Mouse (Mus musculus): ENCODE measurements around the gene Dusp8. TPM values are rescaled to one million over a fixed set of nuclear protein-coding genes. Genes with fewer than 3 reads are reported as not detected.

Dusp8 gene
- polyA plus RNA-seq, 1 experiment from 2014 or later: 5.5 TPM

DNA sequence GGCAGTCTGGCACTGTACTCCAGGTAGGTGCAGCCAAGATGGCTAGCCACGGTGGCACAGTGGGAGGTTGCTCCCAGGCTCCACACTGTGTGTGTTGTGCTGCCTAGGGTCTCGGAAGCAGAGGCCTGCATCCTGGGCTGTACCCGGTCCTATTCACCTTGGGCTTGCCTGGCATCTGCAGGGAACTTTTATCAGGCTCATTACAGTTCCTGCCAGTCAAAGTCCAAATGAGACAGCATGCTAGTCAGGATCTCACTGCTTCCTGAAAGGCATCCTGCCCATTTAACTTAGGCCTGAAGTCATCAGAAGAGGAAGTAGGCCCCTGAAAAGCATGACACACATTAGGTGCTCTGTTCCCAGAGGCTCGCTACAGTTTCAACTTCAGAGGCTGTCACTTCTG lies 27.2 kb downstream of the Dusp8 start:
- Histone ChIP-seq H3K27ac (no peak overlapping the region), H3K4me3 (no peak overlapping the region), H3K4me1 (no peaks in the 10 kb centered on the region), H3K9ac (no peak overlapping the region), H3K36me3 (no peaks in the 10 kb centered on the region), H3K27me3 (peaks cover 32% of the 10 kb centered on the region), H3K9me3 (no peaks in the 10 kb centered on the region), H3K4me2 (no peak overlapping the region)
- WGBS: 61% methylated on average over 4 of the region's 4 CpGs
- ATAC-seq (ENCODE audit: insufficient number of reproducible peaks, low FRiP score, low TSS enrichment, low read depth): 0 out of 2 replicates have a peak, but pooled peaks have one; percentile 61

DNA sequence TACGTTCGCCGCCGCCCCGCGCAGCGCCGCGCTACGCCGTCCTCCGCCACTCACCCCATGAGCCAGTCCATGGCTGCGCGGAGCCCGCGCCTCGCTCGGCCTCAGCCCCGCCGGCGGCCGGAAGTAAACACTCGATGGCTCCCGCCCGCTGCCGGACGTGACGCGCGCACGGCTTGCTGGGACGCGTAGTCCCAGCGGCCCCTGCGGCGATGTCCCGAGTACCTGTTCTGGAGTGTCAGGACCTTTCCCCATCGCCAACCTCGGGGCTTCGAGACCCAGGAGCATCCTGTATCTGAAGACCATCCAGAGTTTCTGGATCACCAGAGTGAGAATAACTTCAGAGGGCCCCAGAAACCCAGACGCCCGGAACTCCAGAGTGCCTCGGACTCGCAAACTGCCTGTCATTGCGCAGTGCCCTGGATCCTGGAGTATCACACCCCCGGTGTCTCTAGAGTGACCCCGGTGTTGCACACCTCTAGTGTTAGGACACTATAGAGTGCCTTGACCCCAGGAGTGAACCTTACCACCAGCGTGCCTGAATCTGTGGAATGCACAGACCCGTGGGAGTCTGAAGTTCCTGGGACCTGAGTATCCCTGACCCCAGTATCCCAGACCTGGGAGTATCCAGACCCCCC lies 34.6 kb downstream of the Dusp8 start, which contains the start of gene Mob2:
Gene Mob2 (minus strand): TSS at position 135 of the 635 bp plus-strand sequence.
- Histone ChIP-seq H3K27ac (peak within 1 kb of the TSS; percentile 79), H3K9ac (peak within 1 kb of the TSS; percentile 93), H3K4me2 (peak within 1 kb of the TSS; percentile 86), H3K9me3 (no peaks in the 10 kb centered on the region), H3K36me3 (no peaks in the 10 kb centered on the region), H3K4me1 (peaks cover 30% of the 10 kb centered on the region), H3K4me3 (peak within 1 kb of the TSS; percentile 99), H3K27me3 (no peaks in the 10 kb centered on the region)
- peak; percentile 84 for ATAC-seq (ENCODE audit: insufficient number of reproducible peaks, low FRiP score, low TSS enrichment, low read depth)
- WGBS: 0% methylated on average over 48 of the region's 49 CpGs

DNA sequence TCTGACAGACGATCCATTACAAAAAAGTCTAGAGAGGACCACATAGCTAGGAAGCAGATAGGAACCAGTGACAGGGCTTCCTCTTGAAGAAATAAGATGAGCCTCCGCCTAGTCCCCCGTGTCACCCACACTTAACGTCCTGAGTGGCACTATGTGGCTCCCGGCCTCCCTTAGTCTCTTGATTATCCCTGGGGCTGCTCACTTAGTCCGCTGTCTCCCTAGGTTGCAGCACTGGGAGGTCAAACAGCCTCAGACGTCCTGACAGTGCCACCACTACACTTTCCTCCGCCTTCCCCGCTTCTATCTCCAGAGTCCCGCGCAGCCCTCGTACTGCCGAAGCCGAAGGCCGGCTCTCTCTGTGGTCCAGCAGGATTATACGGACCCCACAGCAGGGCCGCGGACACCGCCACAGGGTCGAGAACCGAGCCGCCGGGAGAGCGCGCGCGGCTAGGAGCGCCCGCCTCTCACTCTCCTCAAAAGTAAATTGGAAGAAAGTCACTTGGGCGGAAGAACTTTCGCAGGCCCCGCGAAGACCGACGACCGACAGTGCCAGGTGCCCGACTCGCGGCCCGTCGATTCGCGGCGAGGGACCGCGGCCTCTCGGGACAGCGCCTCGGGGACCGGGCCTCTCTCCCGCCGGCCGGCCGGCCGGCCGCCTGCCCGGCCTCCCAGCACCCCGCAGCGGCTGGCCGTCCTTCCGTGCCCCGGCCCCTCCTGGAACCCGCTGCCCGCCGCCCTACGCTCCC lies 35.3 kb downstream of the Dusp8 start:
- no peaks in the 10 kb centered on the region for H3K9me3 ChIP-seq
- 0 out of 2 replicates have a peak, but pooled peaks have one; percentile 26 for ATAC-seq (ENCODE audit: insufficient number of reproducible peaks, low FRiP score, low TSS enrichment, low read depth)
- H3K9ac ChIP-seq: peak overlapping the region; percentile 93
- peak overlapping the region; percentile 86 for H3K4me2 ChIP-seq
- no peaks in the 10 kb centered on the region for H3K27me3 ChIP-seq
- H3K4me1 ChIP-seq: peaks cover 30% of the 10 kb centered on the region
- H3K27ac ChIP-seq: peak overlapping the region; percentile 79
- no peaks in the 10 kb centered on the region for H3K36me3 ChIP-seq
- 2% methylated on average over 44 of the region's 66 CpGs for WGBS
- H3K4me3 ChIP-seq: peak overlapping the region; percentile 99

DNA sequence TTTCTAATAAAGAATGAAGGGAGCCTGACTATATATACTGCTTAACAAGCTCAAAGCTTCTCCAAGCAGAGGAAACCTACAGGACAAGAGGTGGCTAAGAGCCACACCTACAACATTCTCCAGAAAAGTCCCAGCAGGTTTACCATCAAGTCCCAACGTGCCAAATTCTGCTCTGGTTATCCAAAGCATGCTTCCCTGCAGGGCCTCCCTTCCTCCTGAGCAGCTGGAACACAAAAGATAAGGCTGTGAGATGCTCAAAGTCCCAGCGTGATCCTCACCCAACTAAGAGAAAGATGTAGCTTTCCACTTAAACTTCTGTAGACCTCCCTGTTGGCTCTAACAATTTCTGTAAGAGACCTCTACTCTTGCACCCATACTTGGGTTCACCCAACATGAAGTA lies 36.6 kb downstream of the Dusp8 start:
- H3K9ac ChIP-seq: no peak overlapping the region
- no peak overlapping the region for H3K4me2 ChIP-seq
- no peak for ATAC-seq (ENCODE audit: insufficient number of reproducible peaks, low FRiP score, low TSS enrichment, low read depth)
- H3K4me1 ChIP-seq: peaks cover 30% of the 10 kb centered on the region
- H3K36me3 ChIP-seq: peaks cover 9% of the 10 kb centered on the region; the same call in 1 of the 2 replicates
- H3K27me3 ChIP-seq: no peaks in the 10 kb centered on the region
- H3K27ac ChIP-seq: no peak overlapping the region
- no peaks in the 10 kb centered on the region for H3K9me3 ChIP-seq
- 55% methylated on average over 2 of the region's 2 CpGs for WGBS
- H3K4me3 ChIP-seq: no peak overlapping the region

DNA sequence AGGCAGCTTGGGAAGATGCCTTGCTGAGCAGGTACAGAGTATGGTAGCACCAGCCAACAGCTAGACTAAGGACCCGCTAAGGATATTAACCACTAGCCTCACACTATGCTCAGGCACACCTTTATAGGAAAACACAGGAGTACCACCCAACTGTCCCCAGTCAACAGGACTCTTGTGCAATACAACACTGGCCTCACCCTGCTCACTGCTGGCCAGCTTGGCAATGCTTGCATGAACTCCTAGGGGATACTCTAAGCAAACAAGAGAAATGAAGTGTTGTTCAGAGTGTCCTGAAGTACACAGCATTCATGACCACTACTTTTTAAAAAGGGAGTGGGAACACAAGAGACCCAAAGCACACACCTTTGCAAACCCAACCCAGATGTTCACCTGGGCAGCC lies 38.5 kb downstream of the Dusp8 start:
- Histone ChIP-seq H3K4me2 (no peak overlapping the region), H3K9me3 (no peaks in the 10 kb centered on the region), H3K4me3 (no peak overlapping the region), H3K27ac (no peak overlapping the region), H3K27me3 (no peaks in the 10 kb centered on the region), H3K36me3 (peaks cover 13% of the 10 kb centered on the region; the same call in 1 of the 2 replicates), H3K9ac (no peak overlapping the region), H3K4me1 (peaks cover 30% of the 10 kb centered on the region)
- ATAC-seq (ENCODE audit: insufficient number of reproducible peaks, low FRiP score, low TSS enrichment, low read depth): no peak
- WGBS: 89% methylated on average over 1 of the region's 1 CpGs

DNA sequence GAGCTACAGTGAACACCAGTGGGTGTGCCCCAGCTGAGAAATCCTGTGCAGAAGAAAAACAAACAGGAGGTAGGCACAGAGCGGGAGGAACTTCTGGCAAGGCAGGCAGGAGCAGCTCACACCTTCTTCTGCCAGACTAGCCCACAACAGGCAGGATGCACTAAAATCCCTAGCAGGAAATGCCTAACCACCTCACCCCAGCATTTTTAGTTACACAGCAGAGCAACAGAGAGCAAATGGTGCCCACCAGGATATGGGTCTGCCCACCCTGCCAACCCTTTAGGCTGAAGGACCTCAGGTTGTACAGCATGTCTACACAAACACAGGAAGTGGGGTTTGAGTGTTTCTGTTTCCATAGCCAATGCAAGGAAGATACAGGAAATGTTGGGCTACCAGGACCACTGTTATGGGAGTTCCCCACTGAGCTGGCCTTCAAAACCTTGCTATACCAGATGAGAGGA lies 39.0 kb downstream of the Dusp8 start:
- Histone ChIP-seq H3K4me3 (no peak overlapping the region), H3K27me3 (no peaks in the 10 kb centered on the region), H3K4me2 (no peak overlapping the region), H3K36me3 (peaks cover 13% of the 10 kb centered on the region; the same call in 1 of the 2 replicates), H3K9me3 (no peaks in the 10 kb centered on the region), H3K4me1 (peaks cover 29% of the 10 kb centered on the region), H3K9ac (no peak overlapping the region), H3K27ac (no peak overlapping the region)
- ATAC-seq (ENCODE audit: insufficient number of reproducible peaks, low FRiP score, low TSS enrichment, low read depth): no peak
- 65% methylated on average over 1 of the region's 1 CpGs for WGBS

DNA sequence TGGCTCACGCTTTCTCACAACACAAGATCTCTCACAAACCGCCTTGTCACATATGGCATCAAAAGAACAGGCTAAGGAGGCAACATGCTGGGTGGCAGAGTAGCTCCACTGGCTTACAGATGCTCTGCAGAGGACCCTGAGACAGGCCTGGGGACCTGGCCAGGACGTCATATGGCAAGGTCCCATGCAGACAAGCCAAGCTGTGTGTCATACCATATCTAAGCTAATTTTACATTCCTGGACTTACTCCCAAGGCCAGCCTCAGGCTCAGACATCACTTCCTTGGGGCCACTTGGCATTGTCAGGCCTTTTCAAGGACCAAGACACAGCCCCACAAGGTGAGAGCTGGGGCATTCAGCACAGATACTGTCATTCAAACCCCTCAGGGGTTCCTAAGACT lies 40.2 kb downstream of the Dusp8 start:
- H3K36me3 ChIP-seq: peaks cover 13% of the 10 kb centered on the region; the same call in 1 of the 2 replicates
- ATAC-seq (ENCODE audit: insufficient number of reproducible peaks, low FRiP score, low TSS enrichment, low read depth): no peak
- H3K4me3 ChIP-seq: no peak overlapping the region
- no peak overlapping the region; the same call in 1 of the 2 replicates for H3K27ac ChIP-seq
- no peaks in the 10 kb centered on the region for H3K27me3 ChIP-seq
- H3K4me1 ChIP-seq: peaks cover 24% of the 10 kb centered on the region
- no peak overlapping the region for H3K4me2 ChIP-seq
- H3K9ac ChIP-seq: no peak overlapping the region
- H3K9me3 ChIP-seq: no peaks in the 10 kb centered on the region
- 90% methylated on average over 3 of the region's 3 CpGs for WGBS

DNA sequence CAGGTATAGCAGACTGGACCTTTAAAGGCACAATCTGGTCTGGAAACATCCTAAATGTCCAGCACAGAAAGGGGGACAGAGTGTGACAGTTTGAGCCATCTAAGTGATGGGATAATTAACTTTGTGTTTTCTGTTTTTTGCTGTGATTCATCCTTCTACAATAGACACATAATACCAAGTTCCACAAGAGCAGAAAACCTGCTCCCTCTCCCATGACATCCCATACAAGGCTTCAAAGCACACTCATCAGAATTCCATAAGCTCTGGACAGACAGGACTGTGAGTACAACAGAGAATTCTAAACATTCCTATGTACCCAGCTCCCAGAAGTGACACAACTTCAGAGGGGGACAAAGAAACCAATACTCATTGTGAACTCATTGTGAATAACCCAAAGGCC lies 45.1 kb downstream of the Dusp8 start:
- H3K4me2 ChIP-seq: no peak overlapping the region
- no peak for ATAC-seq (ENCODE audit: insufficient number of reproducible peaks, low FRiP score, low TSS enrichment, low read depth)
- no peaks in the 10 kb centered on the region for H3K27me3 ChIP-seq
- H3K27ac ChIP-seq: no peak overlapping the region
- H3K9ac ChIP-seq: no peak overlapping the region
- H3K9me3 ChIP-seq: no peaks in the 10 kb centered on the region
- H3K4me3 ChIP-seq: no peak overlapping the region
- H3K4me1 ChIP-seq: no peaks in the 10 kb centered on the region
- peaks cover 13% of the 10 kb centered on the region; the same call in 1 of the 2 replicates for H3K36me3 ChIP-seq

DNA sequence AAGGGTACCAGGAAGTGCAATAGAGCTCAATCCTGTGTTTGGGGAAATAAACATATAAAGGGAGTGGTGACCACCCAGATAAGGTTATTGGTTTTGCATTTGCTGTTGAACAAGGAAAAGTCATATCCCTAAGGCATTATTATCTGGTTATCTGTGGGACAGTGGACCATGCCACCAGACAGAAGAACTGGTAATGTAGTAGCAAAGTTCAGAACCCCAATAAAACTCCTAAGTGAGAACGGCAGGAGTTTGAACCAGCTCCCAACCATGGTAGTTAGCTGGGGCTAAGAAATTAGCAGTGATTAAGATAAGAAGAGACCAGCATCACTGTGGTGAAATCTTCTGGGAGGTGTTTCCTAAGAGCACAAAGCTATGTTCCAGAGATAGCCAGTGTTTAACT lies 49.7 kb downstream of the Dusp8 start:
- Histone ChIP-seq H3K4me3 (no peak overlapping the region), H3K36me3 (no peaks in the 10 kb centered on the region), H3K4me2 (no peak overlapping the region), H3K9me3 (no peaks in the 10 kb centered on the region), H3K27me3 (no peaks in the 10 kb centered on the region), H3K27ac (no peak overlapping the region), H3K4me1 (no peaks in the 10 kb centered on the region), H3K9ac (no peak overlapping the region)
- no peak for ATAC-seq (ENCODE audit: insufficient number of reproducible peaks, low FRiP score, low TSS enrichment, low read depth)
- WGBS: 30% methylated on average over 1 of the region's 1 CpGs

DNA sequence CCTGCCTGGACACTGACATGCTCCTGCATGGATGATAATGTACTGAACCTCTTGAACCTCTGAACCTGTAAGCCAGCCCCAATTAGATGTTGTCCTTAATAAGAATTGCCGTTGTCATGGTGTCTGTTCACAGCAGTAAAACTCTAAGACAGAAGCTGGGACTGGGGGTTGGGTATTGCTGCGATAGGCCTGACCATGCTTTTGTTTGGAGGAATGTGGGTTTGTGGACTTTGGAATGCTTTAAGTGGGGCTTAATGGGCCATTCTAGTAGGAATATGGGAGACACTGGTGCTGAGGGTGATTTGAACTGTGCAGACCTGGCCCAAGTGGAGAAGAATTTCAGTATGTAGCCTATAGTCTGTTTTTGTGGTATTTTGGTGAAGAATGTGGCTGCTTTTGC lies 50.3 kb downstream of the Dusp8 start:
- H3K4me2 ChIP-seq: no peak overlapping the region
- no peak overlapping the region for H3K27ac ChIP-seq
- no peak overlapping the region for H3K9ac ChIP-seq
- WGBS: 38% methylated on average over 2 of the region's 2 CpGs
- no peaks in the 10 kb centered on the region for H3K4me1 ChIP-seq
- no peak for ATAC-seq (ENCODE audit: insufficient number of reproducible peaks, low FRiP score, low TSS enrichment, low read depth)
- H3K36me3 ChIP-seq: no peaks in the 10 kb centered on the region
- H3K9me3 ChIP-seq: no peaks in the 10 kb centered on the region
- H3K4me3 ChIP-seq: no peak overlapping the region
- no peaks in the 10 kb centered on the region for H3K27me3 ChIP-seq

DNA sequence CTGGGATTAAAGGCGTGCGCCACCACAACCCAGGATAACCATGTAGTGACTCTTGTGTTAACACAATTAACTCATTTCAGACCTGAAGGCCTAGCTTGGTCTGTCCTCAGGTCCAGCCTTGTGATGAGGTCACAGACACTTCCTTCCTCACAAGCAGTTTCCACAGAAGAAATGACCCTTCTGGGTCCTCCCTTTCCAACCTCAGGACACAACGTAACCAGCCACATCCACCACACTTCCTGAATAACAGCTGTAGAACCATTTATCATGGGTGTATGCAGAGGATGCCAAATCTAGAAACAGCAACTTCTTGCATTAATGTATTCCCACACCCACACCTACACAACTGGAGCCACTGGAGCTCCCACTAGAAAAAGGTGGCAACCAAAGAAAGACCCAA lies 54.9 kb downstream of the Dusp8 start:
- 84% methylated on average over 3 of the region's 3 CpGs for WGBS
- H3K27ac ChIP-seq: no peak overlapping the region
- H3K4me1 ChIP-seq: peaks cover 2% of the 10 kb centered on the region; the same call in 1 of the 2 replicates
- ATAC-seq (ENCODE audit: insufficient number of reproducible peaks, low FRiP score, low TSS enrichment, low read depth): no peak
- H3K9me3 ChIP-seq: no peaks in the 10 kb centered on the region
- H3K27me3 ChIP-seq: no peaks in the 10 kb centered on the region
- H3K36me3 ChIP-seq: no peaks in the 10 kb centered on the region
- no peak overlapping the region for H3K9ac ChIP-seq
- H3K4me3 ChIP-seq: no peak overlapping the region
- H3K4me2 ChIP-seq: no peak overlapping the region

DNA sequence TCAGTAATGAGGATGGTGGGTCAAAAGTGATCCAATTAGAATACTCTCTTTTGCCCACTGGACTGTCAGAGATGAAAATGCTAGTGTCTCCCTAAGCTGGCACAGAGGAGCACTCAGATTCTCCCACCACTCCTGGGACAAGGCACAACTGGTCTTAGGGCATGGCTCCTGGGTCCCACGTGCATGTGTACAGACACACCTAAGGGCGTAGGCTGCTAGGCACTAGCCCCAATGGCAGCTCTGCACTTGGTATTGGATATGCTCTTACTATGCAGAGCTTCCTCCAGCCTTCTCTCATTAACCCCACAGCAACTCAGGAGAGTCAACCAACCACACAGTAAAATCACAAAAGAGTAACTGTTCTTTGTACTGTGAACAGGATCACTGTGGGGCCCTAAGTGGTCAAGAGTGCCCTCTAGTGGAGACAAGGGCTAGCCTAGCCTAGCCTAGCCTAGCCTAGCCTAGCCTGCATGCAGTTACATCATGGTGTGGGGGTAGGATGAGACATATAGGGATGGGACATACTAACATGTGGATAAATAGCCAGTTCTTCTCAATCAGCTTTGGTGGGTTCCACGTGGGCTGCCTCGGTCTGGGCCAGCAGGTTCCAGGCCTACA lies 58.0 kb downstream of the Dusp8 start:
- H3K4me1 ChIP-seq: peaks cover 21% of the 10 kb centered on the region
- WGBS: 69% methylated on average over 4 of the region's 4 CpGs
- no peaks in the 10 kb centered on the region for H3K9me3 ChIP-seq
- H3K4me3 ChIP-seq: no peak overlapping the region
- H3K4me2 ChIP-seq: no peak overlapping the region
- H3K9ac ChIP-seq: no peak overlapping the region
- H3K36me3 ChIP-seq: no peaks in the 10 kb centered on the region
- no peaks in the 10 kb centered on the region for H3K27me3 ChIP-seq
- H3K27ac ChIP-seq: no peak overlapping the region
- ATAC-seq (ENCODE audit: insufficient number of reproducible peaks, low FRiP score, low TSS enrichment, low read depth): no peak

All from limb, embryonic 15.5 days (tissue).